Mouse (Mus musculus) kidney, postnatal 0 days (tissue): ENCODE data around the gene Castor1. TPM values are rescaled to one million over a fixed set of nuclear protein-coding genes. Genes with fewer than 3 reads are reported as not detected.

Experiments
- ATAC-seq: fragments of 200-750 bp; cut with Nextera tagmentation; replicated peaks from 2 replicates; pipeline ENCODE4 v1.8.0; 2017; ENCODE audit warnings: low read depth, moderate number of reproducible peaks, moderate TSS enrichment, moderate library complexity; ENCODE audit not compliant: low FRiP score
- DNase-seq: peaks from one replicate; pipeline ENCODE4 v3.0.0-alpha.2; 2016; ENCODE audit warnings: low spot score
- H3K27ac ChIP-seq: fragments of 300-500 bp; sonication (generic); 2 replicates; pipeline ENCODE4 v1.5.1; 2014; ENCODE audit warnings: mild to moderate bottlenecking
- H3K27me3 ChIP-seq: fragments of 300-500 bp; sonication (generic); 2 replicates; pipeline ENCODE4 v1.6.1; 2014; ENCODE audit warnings: low read length, mixed read lengths; ENCODE audit not compliant: insufficient read depth
- H3K36me3 ChIP-seq: fragments of 300-500 bp; sonication (generic); 2 replicates; pipeline ENCODE4 v1.6.1; 2014; ENCODE audit warnings: low read length, mixed read lengths; ENCODE audit not compliant: insufficient read depth
- H3K4me1 ChIP-seq: fragments of 300-500 bp; sonication (generic); replicated peaks from 2 replicates; pipeline ENCODE4 v1.6.1; 2014; ENCODE audit warnings: antibody characterized with exemption, low read length, mixed read lengths; ENCODE audit not compliant: insufficient read depth
- H3K4me2 ChIP-seq: fragments of 300-500 bp; sonication (generic); 2 replicates; pipeline ENCODE4 v1.6.1; 2014; ENCODE audit warnings: mild to moderate bottlenecking, low read length, moderate library complexity, mixed read lengths
- H3K4me3 ChIP-seq: fragments of 300-500 bp; sonication (generic); replicated peaks from 2 replicates; pipeline ENCODE4 v1.5.1; 2014; ENCODE audit warnings: low read depth, low read length
- H3K9ac ChIP-seq: fragments of 300-500 bp; sonication (generic); 2 replicates; pipeline ENCODE4 v1.6.1; 2014; ENCODE audit warnings: low read depth, low read length
- H3K9me3 ChIP-seq: fragments of 300-500 bp; sonication (generic); replicated peaks from 2 replicates; pipeline ENCODE4 v1.6.1; 2016; ENCODE audit warnings: low read length, inconsistent platforms, mixed read lengths
- CTCF ChIP-seq: IDR thresholded peaks from 2 replicates; pipeline ENCODE4 v1.5.1; 2016; ENCODE audit warnings: antibody characterized with exemption, low read depth, mild to moderate bottlenecking, moderate library complexity
- WGBS: fragments of 180-500 bp; shearing (Covaris S2); extraction: QIAGEN DNeasy Blood & Tissue Kit; methylation state at CpG from one replicate; pipeline ENCODE4 v1.1.7; 2014; 5-methylcytosine and 5-hydroxymethylcytosine counted together
- polyA plus RNA-seq: library from polyadenylated mRNA; unstranded; fragments of >200 nt; fragmentation: Nextera tagmentation; extraction: Ambion mirVana; gene quantifications from 2 replicates; pipeline ENCODE4 v1.2.1, GENCODE M21; 2015

Castor1 gene
- polyA plus RNA-seq, 1 experiment from 2014 or later: 6.5 TPM

DNA sequence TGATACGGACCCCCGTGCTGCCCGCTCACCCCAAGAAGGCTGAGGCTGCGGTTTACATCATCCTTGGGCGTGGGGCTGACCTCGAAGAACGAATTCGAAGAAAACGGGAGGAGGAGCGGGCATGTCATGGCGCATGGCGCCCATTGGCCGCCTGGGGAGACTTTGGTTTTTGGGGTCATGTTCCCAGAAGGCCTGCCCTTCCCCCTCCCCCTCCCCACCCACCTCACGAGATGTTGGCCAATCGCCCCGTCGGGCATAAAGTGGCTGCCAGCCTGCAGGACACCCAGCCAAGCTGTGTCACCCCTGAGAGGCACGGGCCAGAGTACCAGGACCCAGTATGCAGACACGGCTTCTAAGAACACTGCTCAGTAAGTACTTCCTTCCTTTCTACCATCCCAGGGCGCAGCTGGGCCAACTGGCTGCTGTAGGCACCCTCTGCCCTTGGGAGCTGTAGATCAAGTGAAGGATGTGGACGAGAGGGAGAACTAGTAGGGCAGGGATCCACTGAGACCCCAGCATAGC lies 18.6 kb downstream of the Castor1 start:
- ATAC-seq: no peak
- Histone ChIP-seq H3K4me3 (no peak overlapping the region), H3K9ac (no peak overlapping the region), H3K27ac (no peak overlapping the region), H3K9me3 (no peaks in the 10 kb centered on the region), H3K4me2 (no peak overlapping the region), H3K4me1 (no peaks in the 10 kb centered on the region), H3K36me3 (no peaks in the 10 kb centered on the region), H3K27me3 (no peaks in the 10 kb centered on the region)
- no peak for DNase-seq
- WGBS: 89% methylated on average over 21 of the region's 21 CpGs
- TF ChIP-seq CTCF: no peak

- Histone ChIP-seq H3K36me3 (no peaks in the 10 kb centered on the region), H3K9ac (no peak overlapping the region), H3K27ac (no peak overlapping the region), H3K9me3 (no peaks in the 10 kb centered on the region), H3K4me2 (no peak overlapping the region), H3K27me3 (no peaks in the 10 kb centered on the region), H3K4me1 (no peaks in the 10 kb centered on the region), H3K4me3 (no peak overlapping the region)
- TF ChIP-seq CTCF: no peak
- 76% methylated on average over 18 of the region's 18 CpGs for whole genome bisulfite sequencing
- ATAC-seq (no peak), DNase-seq (no peak)
These were observed 19.4 kb downstream of the Castor1 start for GRCm38 (mm10) chr11:4237389-4237912.

DNA sequence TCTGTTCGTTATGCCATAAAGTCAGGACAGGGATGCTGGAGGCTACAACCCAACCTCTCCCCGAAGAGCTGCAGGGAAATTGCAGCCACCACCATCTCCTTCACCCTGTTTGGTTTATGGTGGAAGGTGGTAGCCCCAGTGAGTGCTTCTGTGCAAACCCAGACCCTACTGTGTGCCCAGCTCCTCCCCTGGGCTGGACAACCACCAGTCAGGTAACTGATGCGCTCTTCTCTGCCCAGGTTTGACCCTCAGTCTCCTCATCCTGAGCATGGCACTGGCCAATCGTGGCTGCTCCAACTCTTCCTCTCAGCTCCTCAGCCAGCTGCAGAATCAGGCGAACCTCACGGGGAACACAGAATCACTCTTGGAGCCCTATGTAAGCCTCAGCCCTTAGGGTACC lies 20.1 kb downstream of the Castor1 start:
- Histone ChIP-seq H3K9me3 (no peaks in the 10 kb centered on the region), H3K27ac (no peak overlapping the region), H3K36me3 (no peaks in the 10 kb centered on the region), H3K4me2 (no peak overlapping the region), H3K4me3 (no peak overlapping the region), H3K9ac (no peak overlapping the region), H3K4me1 (no peaks in the 10 kb centered on the region), H3K27me3 (no peaks in the 10 kb centered on the region)
- 88% methylated on average over 6 of the region's 6 CpGs for WGBS
- ATAC-seq: no peak
- TF ChIP-seq CTCF: no peak
- no peak for DNase-seq

- ATAC-seq (no peak), DNase-seq (no peak)
- no peaks in the 10 kb centered on the region for H3K4me1 ChIP-seq
- H3K36me3 ChIP-seq: no peaks in the 10 kb centered on the region
- no peak overlapping the region for H3K27ac ChIP-seq
- no peaks in the 10 kb centered on the region for H3K9me3 ChIP-seq
- 93% methylated on average over 23 of the region's 23 CpGs for WGBS
- no peak overlapping the region for H3K9ac ChIP-seq
- H3K4me3 ChIP-seq: no peak overlapping the region
- no peaks in the 10 kb centered on the region for H3K27me3 ChIP-seq
- no peak for TF ChIP-seq CTCF
- no peak overlapping the region for H3K4me2 ChIP-seq
These were observed 21.7 kb downstream of the Castor1 start for GRCm38 (mm10) chr11:4239691-4240090.

- no peak overlapping the region for H3K4me3 ChIP-seq
- H3K27me3 ChIP-seq: no peaks in the 10 kb centered on the region
- no peak overlapping the region for H3K9ac ChIP-seq
- 66% methylated on average over 7 of the region's 7 CpGs for WGBS
- TF ChIP-seq CTCF: no peak
- H3K27ac ChIP-seq: no peak overlapping the region
- H3K9me3 ChIP-seq: no peaks in the 10 kb centered on the region
- no peaks in the 10 kb centered on the region for H3K36me3 ChIP-seq
- ATAC-seq (no peak), DNase-seq (no peak)
- H3K4me2 ChIP-seq: no peak overlapping the region
- H3K4me1 ChIP-seq: no peaks in the 10 kb centered on the region
These were observed 22.1 kb downstream of the Castor1 start for GRCm38 (mm10) chr11:4240151-4240550.

GRCm38 (mm10) chr11:4241180-4241579 lies 23.2 kb downstream of the Castor1 start:
- Histone ChIP-seq H3K36me3 (no peaks in the 10 kb centered on the region), H3K9ac (no peak overlapping the region), H3K27me3 (no peaks in the 10 kb centered on the region), H3K4me3 (no peak overlapping the region), H3K27ac (no peak overlapping the region), H3K4me1 (no peaks in the 10 kb centered on the region), H3K4me2 (no peak overlapping the region), H3K9me3 (no peaks in the 10 kb centered on the region)
- TF ChIP-seq CTCF: no peak
- 79% methylated on average over 4 of the region's 4 CpGs for WGBS
- no peak for DNase-seq
- ATAC-seq: no peak

DNA sequence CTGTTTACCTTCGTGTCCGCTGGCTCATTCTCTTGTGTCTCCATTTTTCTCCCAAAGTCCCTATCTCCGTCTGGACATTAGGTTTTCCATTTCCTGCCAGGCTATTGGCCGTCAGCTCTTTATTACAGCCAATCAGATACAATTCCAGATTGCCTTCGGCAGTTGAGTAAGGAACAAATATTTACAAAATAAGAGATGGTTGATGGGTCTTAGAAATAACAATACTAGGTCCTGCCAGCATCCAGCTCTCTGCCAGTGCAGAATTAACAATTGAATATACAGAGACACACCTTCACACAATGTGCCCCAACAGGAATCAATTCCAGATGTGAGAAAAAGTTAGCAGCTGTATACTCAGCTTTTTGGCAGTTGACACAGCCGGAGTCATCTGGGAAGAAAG lies 28.1 kb downstream of the Castor1 start:
- Histone ChIP-seq H3K27ac (no peak overlapping the region), H3K9me3 (no peaks in the 10 kb centered on the region), H3K4me2 (no peak overlapping the region), H3K27me3 (no peaks in the 10 kb centered on the region), H3K9ac (no peak overlapping the region), H3K4me1 (no peaks in the 10 kb centered on the region), H3K4me3 (no peak overlapping the region), H3K36me3 (no peaks in the 10 kb centered on the region)
- 68% methylated on average over 6 of the region's 6 CpGs for WGBS
- TF ChIP-seq CTCF: no peak
- ATAC-seq (no peak), DNase-seq (no peak)
